Mouse (Mus musculus) midbrain, embryonic 10.5 days (tissue): Measurements from ENCODE around the gene Hint3. TPM values are rescaled to one million over a fixed set of nuclear protein-coding genes. Genes with fewer than 3 reads are reported as not detected.
"Not testable (repeated sequence)": the region's sequence is repeated elsewhere in the genome, so short reads cannot be mapped to it uniquely, and the experiment has no call there.

Experiments
- DNase-seq: peaks from one replicate; pipeline ENCODE4 v3.0.0-alpha.2; 2017; ENCODE audit warnings: low spot score
- H3K27ac ChIP-seq: fragments of 300-500 bp; sonication (generic); replicated peaks from 2 replicates; pipeline ENCODE4 v1.5.1; 2016; ENCODE audit warnings: mild to moderate bottlenecking
- H3K27me3 ChIP-seq: fragments of 300-500 bp; sonication (generic); 2 replicates; pipeline ENCODE4 v1.6.1; 2016; ENCODE audit warnings: low read depth, mild to moderate bottlenecking; ENCODE audit not compliant: poor library complexity, severe bottlenecking
- H3K36me3 ChIP-seq: fragments of 300-500 bp; sonication (generic); 2 replicates; pipeline ENCODE4 v1.6.1; 2016; ENCODE audit warnings: mild to moderate bottlenecking, moderate library complexity
- H3K4me1 ChIP-seq: fragments of 300-500 bp; sonication (generic); 2 replicates; pipeline ENCODE4 v1.6.1; 2016
- H3K4me3 ChIP-seq: fragments of 300-500 bp; sonication (generic); 2 replicates; pipeline ENCODE4 v1.5.1; 2016; ENCODE audit warnings: mild to moderate bottlenecking, moderate library complexity
- H3K9me3 ChIP-seq: fragments of 300-500 bp; sonication (generic); replicated peaks from 2 replicates; pipeline ENCODE4 v1.6.1; 2016; ENCODE audit warnings: mild to moderate bottlenecking
- WGBS: fragments of 180-500 bp; shearing (Covaris S2); methylation state at CpG from one replicate; pipeline ENCODE4 v1.1.7; 2016; 5-methylcytosine and 5-hydroxymethylcytosine counted together
- polyA plus RNA-seq: library from polyadenylated mRNA; unstranded; fragments of >200 nt; fragmentation: Nextera tagmentation; extraction: Ambion mirVana; gene quantifications from 2 replicates; pipeline ENCODE4 v1.2.1, GENCODE M21; 2016

Hint3 gene
- 14.6 and 16.7 TPM in 2 replicates for polyA plus RNA-seq

DNA sequence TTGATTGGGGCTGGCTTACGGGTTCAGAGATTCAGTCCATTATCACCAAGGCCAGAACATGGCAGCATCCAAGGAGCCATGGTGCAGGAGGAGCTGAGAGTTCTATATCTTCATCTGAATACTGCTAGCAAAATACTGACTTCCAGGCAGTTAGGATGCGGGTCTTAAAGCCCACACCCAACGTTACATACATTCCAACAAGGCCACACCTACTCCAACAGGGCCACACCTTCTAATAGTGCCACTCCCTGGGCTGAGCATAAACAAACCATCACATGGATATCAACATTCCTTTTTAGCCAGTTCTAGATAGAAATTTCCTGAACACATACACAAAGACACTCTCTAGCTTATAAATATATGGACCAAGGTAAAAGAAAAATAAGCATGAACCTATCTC is at the start of gene Hint3:
Gene Hint3, minus strand, starts transcription at position 120 of the 400 bp plus-strand sequence.
- Histone ChIP-seq H3K27ac (no peak within 1 kb of the TSS), H3K4me1 (0 out of 2 replicates have a peak, but pooled peaks cover 4% of the 10 kb centered on the region), H3K36me3 (no peaks in the 10 kb centered on the region), H3K4me3 (no peak within 1 kb of the TSS), H3K27me3 (no peaks in the 10 kb centered on the region), H3K9me3 (no peaks in the 10 kb centered on the region)
- WGBS, result 86% methylated on average over 3 of the region's 3 CpGs
- no peak for DNase-seq

GRCm38 (mm10) chr10:30678051-30678450 is 48.6 kb upstream of the Hint3 start:
- 91% methylated on average over 2 of the region's 2 CpGs for WGBS
- Histone ChIP-seq H3K27me3 (no peaks in the 10 kb centered on the region), H3K27ac (no peak overlapping the region), H3K36me3 (no peaks in the 10 kb centered on the region), H3K4me3 (no peak overlapping the region), H3K4me1 (no peaks in the 10 kb centered on the region), H3K9me3 (no peaks in the 10 kb centered on the region)
- DNase-seq, result no peak

DNA sequence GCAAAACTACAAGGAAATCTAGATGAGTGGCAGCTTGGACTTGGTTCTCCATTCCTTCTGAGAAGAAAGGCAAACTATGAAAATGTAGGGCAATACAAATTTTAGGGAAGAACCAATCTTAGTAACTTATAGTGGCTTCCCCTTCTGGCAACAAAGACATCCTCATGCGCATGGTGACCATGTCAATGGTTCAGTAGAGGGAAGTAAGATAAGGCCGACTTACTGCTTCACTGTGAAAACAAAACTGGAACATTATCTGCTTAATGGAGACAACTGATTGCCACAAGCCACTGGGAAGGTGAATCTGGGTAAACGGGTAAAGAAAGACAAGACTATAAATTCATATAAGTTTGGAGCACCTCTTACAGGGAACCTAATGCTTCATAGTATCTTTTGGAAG is 45.4 kb upstream of the Hint3 start:
- no peak for DNase-seq
- no peaks in the 10 kb centered on the region for H3K36me3 ChIP-seq
- no peak overlapping the region for H3K4me3 ChIP-seq
- H3K4me1 ChIP-seq, result no peaks in the 10 kb centered on the region
- H3K27ac ChIP-seq, result no peak overlapping the region
- no peaks in the 10 kb centered on the region for H3K9me3 ChIP-seq
- no peaks in the 10 kb centered on the region for H3K27me3 ChIP-seq
- 92% methylated on average over 3 of the region's 3 CpGs for WGBS

GRCm38 (mm10) chr10:30666580-30666979 is 37.1 kb upstream of the Hint3 start:
- Histone ChIP-seq H3K27me3 (no peaks in the 10 kb centered on the region), H3K36me3 (no peaks in the 10 kb centered on the region), H3K9me3 (no peaks in the 10 kb centered on the region), H3K4me3 (no peak overlapping the region), H3K4me1 (no peaks in the 10 kb centered on the region), H3K27ac (no peak overlapping the region)
- 92% methylated on average over 2 of the region's 2 CpGs for WGBS
- DNase-seq, result no peak

GRCm38 (mm10) chr10:30660564-30661328 is 31.3 kb upstream of the Hint3 start:
- H3K4me1 ChIP-seq, result peaks cover 4% of the 10 kb centered on the region
- H3K27ac ChIP-seq, result no peak overlapping the region
- no peaks in the 10 kb centered on the region for H3K27me3 ChIP-seq
- no peaks in the 10 kb centered on the region for H3K9me3 ChIP-seq
- no peak for DNase-seq
- H3K36me3 ChIP-seq, result peaks cover 6% of the 10 kb centered on the region; the same call in 1 of the 2 replicates
- no peak overlapping the region for H3K4me3 ChIP-seq
- WGBS, result 92% methylated on average over 6 of the region's 6 CpGs

GRCm38 (mm10) chr10:30655655-30656054 is 26.2 kb upstream of the Hint3 start:
- Histone ChIP-seq H3K27ac (no peak overlapping the region; the same call in 1 of the 2 replicates), H3K27me3 (no peaks in the 10 kb centered on the region), H3K4me1 (peaks cover 9% of the 10 kb centered on the region), H3K36me3 (peaks cover 8% of the 10 kb centered on the region; the same call in 1 of the 2 replicates), H3K9me3 (no peaks in the 10 kb centered on the region), H3K4me3 (peak overlapping the region; percentile 18; the same call in 1 of the 2 replicates)
- 20% methylated on average over 5 of the region's 5 CpGs for WGBS
- peak; percentile 13 for DNase-seq

GRCm38 (mm10) chr10:30647681-30648080 is 18.2 kb upstream of the Hint3 start:
- H3K27me3 ChIP-seq, result no peaks in the 10 kb centered on the region
- H3K36me3 ChIP-seq, result peaks cover 2% of the 10 kb centered on the region; the same call in 1 of the 2 replicates
- no peak overlapping the region for H3K27ac ChIP-seq
- H3K4me1 ChIP-seq, result no peaks in the 10 kb centered on the region
- 71% methylated on average over 2 of the region's 2 CpGs for WGBS
- DNase-seq, result no peak
- no peak overlapping the region for H3K4me3 ChIP-seq
- no peaks in the 10 kb centered on the region for H3K9me3 ChIP-seq

DNA sequence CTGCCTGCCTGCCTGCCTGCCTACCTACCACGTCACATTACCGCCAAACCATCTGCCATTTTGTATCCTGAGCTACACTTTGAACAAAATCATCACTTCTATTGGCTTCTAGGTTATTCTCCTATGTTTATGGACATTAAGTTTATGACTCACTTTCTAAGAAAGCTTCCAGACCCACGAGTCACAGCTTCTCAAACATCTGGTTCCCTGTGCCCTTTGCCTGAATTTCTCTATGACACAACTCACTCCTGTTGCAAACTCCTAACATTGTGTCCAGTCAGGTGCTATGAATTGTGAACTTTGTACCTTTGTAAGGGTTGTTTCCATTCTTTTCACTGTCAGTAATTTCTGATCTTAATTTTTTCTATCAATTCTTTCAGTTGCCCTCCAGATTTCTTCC is 8.8 kb upstream of the Hint3 start:
- H3K4me1 ChIP-seq, result no peaks in the 10 kb centered on the region
- 86% methylated on average over 3 of the region's 3 CpGs for WGBS
- H3K36me3 ChIP-seq, result no peaks in the 10 kb centered on the region
- no peaks in the 10 kb centered on the region for H3K27me3 ChIP-seq
- H3K27ac ChIP-seq, result no peak overlapping the region
- H3K4me3 ChIP-seq, result no peak overlapping the region
- no peaks in the 10 kb centered on the region for H3K9me3 ChIP-seq
- DNase-seq, result no peak

GRCm38 (mm10) chr10:30636474-30637154 is 7.2 kb upstream of the Hint3 start:
- H3K4me3 ChIP-seq, H3K27ac ChIP-seq, H3K9me3 ChIP-seq, H3K27me3 ChIP-seq, H3K36me3 ChIP-seq, H3K4me1 ChIP-seq, DNase-seq: not testable (repeated sequence)
- WGBS, result 82% methylated on average over 1 of the region's 1 CpGs

DNA sequence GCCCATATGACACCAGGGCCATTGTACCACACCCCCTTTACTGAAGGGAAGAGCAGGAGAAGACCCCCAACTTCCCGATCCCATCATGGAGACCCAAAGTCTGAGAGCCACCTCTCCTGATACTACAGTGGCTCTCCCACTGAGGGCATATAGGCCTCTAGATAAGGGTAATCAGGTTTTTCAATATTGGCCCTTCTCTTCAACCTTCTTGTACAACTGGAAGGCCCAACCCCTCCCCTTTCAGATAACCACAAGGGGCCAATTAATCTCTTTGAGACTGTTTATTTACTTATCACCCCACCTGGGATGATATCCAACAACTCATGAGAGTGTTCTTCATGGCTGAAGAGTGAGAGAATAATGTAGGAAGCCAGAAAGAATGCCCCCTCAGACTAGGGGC is 3.3 kb upstream of the Hint3 start:
- Histone ChIP-seq H3K27ac (no peak overlapping the region), H3K9me3 (no peaks in the 10 kb centered on the region), H3K27me3 (no peaks in the 10 kb centered on the region), H3K4me3 (no peak overlapping the region), H3K36me3 (no peaks in the 10 kb centered on the region), H3K4me1 (no peaks in the 10 kb centered on the region)
- 96% methylated on average over 1 of the region's 1 CpGs for WGBS
- DNase-seq, result no peak

DNA sequence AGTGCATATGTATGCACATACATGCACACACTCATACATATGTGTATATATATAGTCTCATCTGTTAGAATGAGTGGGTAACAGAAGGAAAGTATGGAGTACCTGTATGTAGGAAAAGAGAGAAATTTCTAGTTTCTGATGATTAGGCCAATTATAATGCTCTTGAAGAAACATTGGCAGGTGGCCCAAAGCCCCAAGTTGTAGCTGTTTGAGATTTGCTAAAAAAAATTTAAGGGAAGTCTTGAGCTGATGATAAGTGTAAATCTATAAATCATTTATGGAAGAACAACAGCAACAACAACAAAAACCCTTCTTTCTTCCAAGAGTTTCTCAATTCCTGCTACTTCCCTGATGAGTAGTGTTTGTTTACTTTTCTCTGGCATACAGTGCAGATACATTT is 545 bp upstream of the Hint3 start:
- Histone ChIP-seq H3K27ac (no peak overlapping the region), H3K9me3 (no peaks in the 10 kb centered on the region), H3K4me1 (0 out of 2 replicates have a peak, but pooled peaks cover 4% of the 10 kb centered on the region), H3K36me3 (no peaks in the 10 kb centered on the region), H3K4me3 (no peak overlapping the region), H3K27me3 (no peaks in the 10 kb centered on the region)
- no peak for DNase-seq

DNA sequence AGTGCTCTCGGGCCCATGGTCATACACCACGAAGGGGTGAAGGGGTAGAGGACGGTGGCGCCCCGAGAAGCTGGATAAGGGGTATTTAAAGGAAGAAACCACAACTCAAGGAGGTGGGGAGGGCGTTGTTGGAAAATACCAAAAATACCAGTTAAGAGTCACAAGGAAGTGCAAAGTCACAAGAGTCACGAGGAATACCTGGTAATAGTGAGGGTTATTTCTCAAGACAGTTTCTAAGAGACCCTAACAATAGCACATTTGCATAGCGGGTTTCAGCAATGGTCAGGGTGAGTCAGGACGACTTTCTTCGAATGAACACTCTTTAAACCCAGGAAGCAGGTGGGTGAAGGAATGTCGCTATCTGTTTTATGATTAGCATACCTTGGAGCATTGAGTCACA is 988 bp downstream of the Hint3 start:
- H3K36me3 ChIP-seq, H3K4me3 ChIP-seq, DNase-seq, H3K27ac ChIP-seq, H3K9me3 ChIP-seq, H3K27me3 ChIP-seq, H3K4me1 ChIP-seq: not testable (repeated sequence)
- 91% methylated on average over 11 of the region's 11 CpGs for WGBS

DNA sequence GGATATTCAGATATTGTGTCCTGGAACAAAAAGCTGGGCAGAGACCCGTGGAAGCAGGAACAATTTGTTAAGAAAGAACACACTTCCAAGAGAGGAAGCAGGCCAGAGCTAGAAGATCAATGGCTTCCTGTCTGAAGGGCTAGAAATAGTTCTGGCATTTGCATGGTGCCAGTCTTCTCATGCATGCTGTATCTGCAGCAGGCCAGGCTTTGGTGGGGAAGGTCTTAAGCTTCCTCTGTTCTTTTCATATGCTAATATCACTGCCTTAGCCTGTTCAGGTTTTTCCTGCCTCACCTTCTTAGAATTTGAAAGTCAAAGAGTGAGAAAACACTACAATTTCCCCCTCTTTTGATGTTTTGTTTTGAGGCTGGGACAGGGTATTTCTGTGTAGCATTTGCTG is 1.9 kb downstream of the Hint3 start:
- DNase-seq, result no peak
- H3K27me3 ChIP-seq, result no peaks in the 10 kb centered on the region
- H3K4me1 ChIP-seq, result 0 out of 2 replicates have a peak, but pooled peaks cover 4% of the 10 kb centered on the region
- H3K4me3 ChIP-seq, result no peak overlapping the region
- no peak overlapping the region for H3K27ac ChIP-seq
- H3K9me3 ChIP-seq, result no peaks in the 10 kb centered on the region
- WGBS, result 36% methylated on average over 1 of the region's 1 CpGs
- H3K36me3 ChIP-seq, result no peaks in the 10 kb centered on the region
